Mouse (Mus musculus) heart, postnatal 36 days (tissue): ENCODE measurements around the gene Srebf2. TPM values are rescaled to one million over a fixed set of nuclear protein-coding genes. Genes with fewer than 3 reads are reported as not detected.

ENCODE experiments used
- DNase-seq, 2 experiments: peaks; one replicate each; pipeline ENCODE4 v3.0.0; 2021 to 2022
- intact Hi-C: fragments of 180-260 bp; cut with DNase I; formaldehyde crosslinking; loops from one replicate; pipeline ENCODE4 v1.15.1; 2025
- total RNA-seq, 2 experiments: library from RNA; stranded (reverse); gene quantifications; 2 replicates each; pipeline ENCODE4 v1.2.3; 2021

The Srebf2 gene
- total RNA-seq, 2 experiments from 2014 or later: 17.4 to 19.5 TPM

- intact Hi-C loops: no loop called here
These were observed 56.8 kb downstream of the Srebf2 start for GRCm38 (mm10) chr15:82203611-82204351.

DNA sequence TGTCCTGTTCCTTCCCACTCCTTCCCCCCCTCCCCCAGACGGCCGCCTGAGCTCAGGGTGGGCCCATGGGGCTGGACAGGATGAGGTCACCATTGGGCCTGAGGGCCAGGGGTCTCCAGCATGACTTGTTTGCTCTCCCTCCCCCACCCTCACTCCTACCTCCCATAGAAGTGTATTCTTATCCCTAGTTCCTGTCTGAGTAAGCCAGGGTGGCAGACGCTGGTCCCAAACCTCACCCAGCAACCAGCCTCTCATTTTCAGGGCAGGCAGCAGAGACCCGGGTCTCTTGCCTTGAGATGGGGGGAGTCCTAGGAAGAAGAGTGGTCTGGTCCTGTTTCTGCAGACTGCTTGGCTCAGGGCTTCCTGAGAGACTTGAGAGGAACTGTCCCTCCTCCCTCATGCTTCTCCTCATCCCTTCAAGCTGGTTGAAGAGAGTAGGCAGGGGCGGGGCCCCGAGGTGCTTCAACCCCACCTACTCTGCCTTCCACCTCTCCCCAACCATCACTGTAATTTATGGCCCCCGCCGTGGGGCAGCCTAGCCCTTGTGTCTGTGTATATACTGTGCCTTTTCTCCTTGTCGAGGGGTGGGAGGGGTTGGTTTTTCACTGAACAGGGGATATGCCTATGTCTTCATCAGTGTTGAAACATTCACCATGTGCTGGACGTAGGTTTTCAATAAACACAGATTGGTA, 57.8 kb downstream of the Srebf2 start:
- DNase-seq: no peak
- intact Hi-C loops: no loop called here

More at GRCm38 (mm10) chr15:82203611-82204351, 56.8 kb downstream of the Srebf2 start:
- no peak for DNase-seq

DNA sequence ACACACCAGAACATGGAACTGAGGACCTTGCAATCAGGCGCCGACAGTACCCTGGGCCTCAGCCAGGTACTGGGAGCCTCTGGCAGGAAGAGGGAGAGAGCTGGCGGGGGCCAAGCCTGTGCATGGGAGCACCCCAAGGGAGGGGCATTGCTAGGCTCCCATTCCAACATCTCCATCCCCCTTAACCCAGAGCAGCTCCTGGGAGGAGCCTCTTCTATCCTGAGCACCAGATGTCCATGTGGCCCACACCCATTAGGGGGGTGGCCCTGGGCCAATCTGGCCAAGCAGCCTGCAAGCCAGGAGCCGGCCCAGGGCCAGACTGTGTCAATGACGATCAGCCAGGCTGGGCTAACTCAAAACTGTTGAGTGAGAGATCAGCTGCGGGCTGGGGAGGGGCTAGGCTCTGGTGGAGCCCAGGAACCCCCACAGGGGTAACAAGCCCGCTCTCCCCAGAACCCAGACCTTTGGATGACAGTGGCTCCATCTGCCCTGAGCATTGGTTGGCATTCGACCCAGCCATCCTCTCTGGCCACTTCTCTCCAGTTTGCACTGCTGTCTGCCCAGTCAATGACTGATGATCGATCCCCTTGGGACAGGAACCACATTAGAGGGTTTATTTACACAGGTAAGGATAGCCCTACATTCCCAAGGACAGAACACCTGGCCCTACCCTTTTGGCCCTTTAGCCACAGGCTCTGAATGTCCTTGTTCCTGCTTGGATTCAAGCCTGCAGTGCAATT, 59.6 kb downstream of the Srebf2 start:
- DNase-seq: peak; percentile 76 to 78
- intact Hi-C loops: no loop called here

- DNase-seq: no peak
- intact Hi-C loops: no loop called here
These were observed 60.1 kb downstream of the Srebf2 start for GRCm38 (mm10) chr15:82207105-82207459.

DNA sequence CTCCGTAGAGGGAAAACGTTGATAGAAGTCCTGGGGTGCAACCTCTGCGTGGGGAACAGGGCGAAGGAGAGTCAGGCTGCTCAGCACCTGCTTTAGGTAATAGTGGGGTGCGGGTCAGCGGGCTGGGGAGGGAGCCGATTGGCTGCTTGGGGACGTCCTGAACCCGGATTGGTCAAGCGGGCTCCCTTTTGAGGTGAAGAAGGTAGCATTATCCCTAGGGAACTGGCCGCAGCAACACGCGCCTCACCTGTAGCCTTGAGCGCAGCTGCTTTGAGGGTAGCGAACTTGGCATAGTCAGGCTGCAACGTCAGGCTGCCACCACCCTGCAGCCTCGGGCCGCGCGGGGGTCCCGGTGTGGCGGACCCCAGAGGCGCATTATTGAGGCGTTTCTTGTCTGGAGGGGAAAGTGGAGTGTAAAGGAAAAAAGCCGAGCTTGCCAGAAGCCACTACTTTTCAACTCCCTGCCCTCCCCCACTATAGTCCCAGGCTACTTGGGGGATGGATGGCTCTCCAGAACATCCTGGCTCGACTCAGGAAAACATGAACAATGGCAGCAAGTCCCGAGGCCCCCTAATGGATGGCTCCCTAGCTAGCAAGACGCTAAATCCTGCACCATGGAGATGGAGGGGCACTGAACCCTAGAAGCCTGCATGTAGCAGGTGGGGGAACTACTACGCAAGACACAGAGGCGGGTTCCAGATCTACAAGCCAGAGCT, 60.7 kb downstream of the Srebf2 start:
- DNase-seq: no peak
- intact Hi-C loops: no loop called here

DNA sequence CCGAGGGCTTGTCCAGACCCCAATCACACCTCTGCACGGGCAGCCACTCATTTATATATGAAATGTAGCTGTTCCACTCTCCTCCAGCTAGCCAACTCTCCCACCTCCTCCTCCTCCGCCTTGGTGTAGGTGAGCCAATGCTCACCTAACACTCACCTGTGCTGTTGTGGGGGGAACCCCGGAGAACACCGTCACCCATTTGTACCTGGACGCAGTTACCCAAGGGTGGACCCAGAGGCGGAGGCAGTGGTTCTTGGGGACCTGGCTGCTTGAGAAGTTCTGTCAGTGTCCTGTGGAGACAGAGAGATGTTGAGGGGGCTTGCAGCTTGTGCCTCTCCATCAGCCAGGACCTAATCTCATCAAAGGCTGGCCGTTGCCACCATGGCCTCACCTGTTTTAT, 61.3 kb downstream of the Srebf2 start:
- no peak for DNase-seq
- intact Hi-C loops: no loop called here

DNA sequence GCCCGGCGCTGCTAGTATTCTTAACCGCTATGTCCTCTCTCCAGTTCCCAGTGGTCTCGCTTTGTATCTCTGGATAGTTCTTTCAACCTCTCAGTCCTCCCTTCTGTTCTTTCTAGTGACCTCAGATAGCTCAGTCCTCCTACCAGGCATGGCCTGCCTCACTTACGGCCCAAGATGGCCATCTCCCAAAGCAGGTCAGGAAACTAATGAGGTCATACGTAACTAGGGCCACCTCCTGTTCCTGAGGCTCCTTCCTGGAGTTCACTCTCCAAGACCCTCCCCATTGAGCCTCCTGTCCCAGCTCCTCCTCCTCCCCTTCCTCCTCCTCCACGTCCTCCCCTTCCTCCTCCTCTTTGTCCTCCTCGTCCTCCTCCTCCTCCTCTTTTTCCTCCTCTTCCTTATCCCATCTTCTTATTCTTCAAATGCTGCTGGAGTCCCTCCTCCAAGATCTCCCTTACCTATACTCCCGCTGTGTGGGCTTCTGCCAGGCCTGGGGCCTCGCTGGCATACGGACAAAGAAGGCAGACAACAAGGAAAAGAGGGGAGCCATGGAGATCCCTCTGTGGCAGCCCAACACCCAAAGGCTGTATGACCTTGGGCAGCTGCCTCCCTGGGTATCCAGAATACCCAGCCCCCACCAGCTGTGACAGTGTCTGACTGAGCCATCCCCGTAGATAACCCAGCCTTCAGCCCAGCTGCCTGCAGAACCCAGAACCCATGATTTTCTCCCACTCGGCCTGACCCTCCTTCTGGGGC, 62.5 kb downstream of the Srebf2 start:
- no peak for DNase-seq
- intact Hi-C loops: no loop called here

DNA sequence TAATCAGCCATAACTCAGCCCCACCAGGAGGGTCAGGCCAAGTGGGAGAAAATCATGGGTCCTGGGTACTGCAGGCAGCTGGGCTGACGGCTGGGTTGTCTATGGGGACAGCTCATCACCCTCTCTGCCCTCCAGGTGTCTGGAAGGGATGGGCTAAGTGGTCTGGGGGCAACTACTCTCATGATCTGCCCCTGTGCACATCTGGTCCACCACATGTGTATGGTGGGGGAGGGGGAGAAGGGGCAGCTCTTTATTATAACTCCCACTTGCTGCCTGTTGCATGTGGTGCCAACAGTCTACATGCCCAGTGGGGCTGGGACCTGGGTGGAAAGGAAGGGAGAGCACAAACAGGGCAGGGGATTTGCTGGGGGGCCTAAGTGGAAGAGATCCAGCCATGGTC, 63.8 kb downstream of the Srebf2 start:
- intact Hi-C loops: no loop called here
- no peak for DNase-seq

DNA sequence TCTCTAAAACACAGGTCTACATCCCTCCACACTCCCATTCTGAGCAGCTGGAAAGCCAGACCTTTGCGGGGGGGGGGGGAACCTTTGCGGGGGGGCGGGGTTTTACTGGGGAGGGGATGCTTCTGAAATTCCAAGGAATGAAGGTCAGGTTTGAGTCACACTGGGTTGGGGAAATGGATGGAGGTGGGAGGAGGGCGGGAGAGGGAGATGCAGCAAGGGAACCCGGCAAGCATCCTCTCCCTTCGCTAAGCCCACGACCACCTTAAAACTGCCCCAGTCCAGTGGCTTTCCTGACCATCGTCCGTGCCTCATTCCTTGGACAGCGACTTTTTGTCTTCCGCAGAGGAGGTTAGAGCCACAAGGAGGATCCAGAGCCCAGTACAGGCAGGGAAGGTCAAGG, 64.3 kb downstream of the Srebf2 start:
- intact Hi-C loops: no loop called here
- DNase-seq: no peak

- intact Hi-C loops: no loop called here
- no peak for DNase-seq
These were observed 65.2 kb downstream of the Srebf2 start for GRCm38 (mm10) chr15:82211911-82212751.

GRCm38 (mm10) chr15:82212752-82213063, 65.7 kb downstream of the Srebf2 start, which contains the start of gene Shisa8:
Shisa8 (minus strand) TSS chr15:82212815.
- DNase-seq: no peak
- intact Hi-C loops: no loop called here

DNA sequence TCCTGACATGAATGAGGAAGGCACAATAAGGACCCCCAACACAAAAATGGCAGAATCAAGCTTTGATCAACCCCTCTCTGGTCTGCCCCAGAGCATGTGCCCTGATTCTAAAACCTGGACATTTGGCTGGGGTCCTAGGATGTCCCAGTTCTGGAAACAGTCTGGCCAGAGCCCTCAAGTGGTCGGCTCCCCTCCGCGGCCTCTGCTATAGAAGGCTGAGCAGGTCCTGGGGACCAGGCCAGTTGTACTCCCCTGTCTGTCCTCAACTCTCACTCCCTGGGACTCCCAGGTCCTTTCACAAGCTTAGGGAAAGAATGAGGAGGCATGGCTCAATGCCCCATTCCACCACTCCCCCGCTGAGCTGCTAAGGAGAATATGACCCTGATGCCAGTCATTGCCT, 66.2 kb downstream of the Srebf2 start:
- DNase-seq: no peak
- intact Hi-C loops: no loop called here

DNA sequence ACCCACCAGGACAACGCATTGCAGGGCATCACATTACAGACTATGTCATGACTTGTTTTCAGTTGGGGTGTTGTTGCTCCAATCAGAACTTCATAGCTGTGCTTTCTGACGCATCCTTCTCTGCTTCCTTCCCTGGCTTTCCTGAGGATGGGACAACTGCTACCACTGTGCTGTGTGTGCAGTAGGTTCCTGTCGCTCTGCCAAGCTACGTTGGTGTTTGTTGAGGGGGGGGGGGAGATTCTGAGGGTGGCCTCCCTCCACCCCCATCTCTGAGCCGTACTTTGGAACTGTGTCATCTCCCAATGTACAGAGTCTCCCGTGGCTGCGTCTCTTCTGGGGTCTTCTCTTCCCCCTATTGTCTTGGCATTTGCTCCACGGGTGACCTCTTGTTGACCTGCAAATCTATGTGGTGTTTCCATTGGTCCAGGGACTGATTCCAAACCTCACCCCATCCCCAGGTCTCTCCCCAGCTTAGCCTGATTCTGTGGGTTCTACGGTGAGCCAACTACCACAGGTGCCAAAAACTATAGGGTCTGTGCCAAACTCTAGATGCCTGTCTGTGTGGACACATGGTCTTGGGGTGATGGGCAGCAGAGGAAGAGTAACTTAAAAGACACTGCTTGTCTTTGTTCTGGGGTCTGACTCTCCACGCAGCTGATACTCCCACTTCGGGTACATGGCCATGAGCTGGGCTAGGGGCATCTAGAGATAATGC, 68.5 kb downstream of the Srebf2 start:
- intact Hi-C loops: no loop called here
- DNase-seq: no peak

DNA sequence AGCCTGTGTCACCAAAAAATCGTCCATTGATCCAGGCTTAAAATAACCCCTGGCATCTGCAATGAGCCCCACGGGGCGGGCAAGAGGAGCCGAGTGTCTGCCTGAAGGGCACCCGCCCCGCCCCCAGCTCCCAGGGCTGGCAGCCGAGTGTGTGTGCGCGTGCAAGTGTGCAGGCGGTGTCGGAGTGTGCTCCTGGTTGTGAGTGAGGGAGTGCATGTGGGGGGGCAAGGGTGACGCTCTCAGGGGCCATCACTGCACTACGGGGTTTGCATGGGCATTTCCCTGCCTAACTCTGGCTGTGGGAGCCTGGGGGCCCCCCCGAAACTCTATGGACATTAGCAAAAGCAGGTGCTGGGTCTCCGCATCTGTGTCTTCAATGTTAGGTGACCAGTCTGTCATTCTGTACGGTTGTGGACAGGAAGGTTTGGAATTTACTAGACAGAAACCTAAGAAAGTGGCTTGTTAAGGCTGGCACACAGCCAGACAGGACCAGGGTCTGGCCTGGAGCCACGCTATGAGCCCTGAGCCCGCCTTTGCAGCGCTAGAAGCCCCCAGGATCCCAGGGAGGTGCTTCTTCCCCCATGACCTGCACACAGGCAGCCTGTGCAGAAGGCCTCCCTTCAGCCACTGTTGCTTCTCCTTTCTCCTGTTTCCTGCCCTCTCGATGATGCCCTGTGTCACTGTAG, 69.3 kb downstream of the Srebf2 start:
- intact Hi-C loops: no loop called here
- no peak for DNase-seq

- no peak for DNase-seq
- intact Hi-C loops: no loop called here
These were observed 70.1 kb downstream of the Srebf2 start for GRCm38 (mm10) chr15:82217039-82217438.

GRCm38 (mm10) chr15:82217980-82218379, 71.0 kb downstream of the Srebf2 start:
- intact Hi-C loops: no loop called here
- DNase-seq: no peak

GRCm38 (mm10) chr15:82218778-82219666, 72.0 kb downstream of the Srebf2 start:
- intact Hi-C loops: no loop called here
- DNase-seq: no peak
